Mouse (Mus musculus) testis, postnatal 14 days (tissue): ENCODE results near the gene Itk.
"Not testable (repeated sequence)": the region's sequence is repeated elsewhere in the genome, so short reads cannot be mapped to it uniquely, and the experiment has no call there.

Experiments
- DNase-seq: peaks from one replicate; pipeline ENCODE4 v3.0.0; 2021; ENCODE audit warnings: low spot score

The Itk gene

DNA sequence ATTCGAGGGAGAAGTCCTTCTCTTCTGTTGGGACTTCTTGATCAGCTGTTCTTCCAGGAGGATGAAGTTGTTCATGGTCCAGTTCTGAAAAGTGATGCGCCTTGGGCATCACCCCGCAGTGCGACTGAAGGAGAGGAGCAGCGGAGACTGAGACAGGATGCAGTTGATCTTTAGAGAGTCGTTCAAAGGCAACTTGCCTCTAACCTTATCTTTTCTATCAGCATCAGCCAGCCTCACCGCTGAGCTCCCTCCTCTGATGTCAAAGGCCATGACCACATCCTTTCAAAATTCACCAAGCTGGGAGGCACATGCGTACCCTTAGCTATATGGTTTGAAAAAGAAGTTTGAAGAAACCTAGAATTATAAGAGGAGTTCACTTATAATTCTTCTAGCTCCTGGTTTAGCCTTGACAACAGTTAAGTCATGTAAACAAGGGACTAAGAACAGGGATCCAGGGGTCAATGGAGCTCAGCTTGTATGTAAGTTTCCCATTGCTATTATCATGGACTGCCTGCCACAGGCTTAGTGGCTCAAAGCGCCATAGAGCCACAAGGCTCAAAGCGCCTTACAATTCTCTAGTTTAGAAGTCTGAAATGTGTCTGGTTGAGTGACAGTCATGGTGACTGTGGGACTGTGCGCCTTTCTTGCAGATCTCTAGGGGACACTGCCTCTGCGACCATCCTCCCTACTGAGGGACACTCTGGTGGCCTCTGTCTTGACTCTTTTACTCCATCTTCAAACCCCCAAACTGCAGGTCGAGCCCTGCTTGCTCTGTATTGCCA lies at the start of gene Itk:
TSS of gene Itk (minus strand) at position 180 of the 782 bp plus-strand sequence.
- DNase-seq, result no peak

DNA sequence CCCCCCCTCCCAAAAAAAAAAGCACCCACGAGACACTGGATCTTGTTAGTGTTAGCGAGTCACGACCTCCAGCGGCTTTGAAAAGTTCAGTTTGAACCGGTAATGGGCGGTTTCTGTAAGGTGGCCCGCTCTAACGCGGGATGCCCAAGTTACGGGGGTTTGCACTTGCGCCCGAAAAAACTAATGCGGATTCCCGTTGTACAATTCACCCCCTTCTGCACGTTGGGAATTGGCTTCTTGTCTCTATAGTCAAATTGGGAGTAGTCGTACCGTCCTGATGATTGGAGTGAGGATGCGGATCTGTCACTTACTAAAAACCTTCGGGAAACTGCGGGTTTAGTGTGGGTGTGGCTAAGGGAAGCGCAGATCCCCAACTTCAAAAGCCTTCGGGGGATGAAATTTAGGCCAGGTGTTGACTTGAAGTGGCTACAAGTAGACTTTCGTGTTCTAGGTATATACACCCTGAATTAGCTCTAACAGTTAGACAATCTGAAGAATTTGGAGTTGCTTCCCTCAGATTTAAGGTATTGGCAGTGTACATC lies 48.2 kb upstream of the Itk start:
- DNase-seq, result peak; percentile 14

DNA sequence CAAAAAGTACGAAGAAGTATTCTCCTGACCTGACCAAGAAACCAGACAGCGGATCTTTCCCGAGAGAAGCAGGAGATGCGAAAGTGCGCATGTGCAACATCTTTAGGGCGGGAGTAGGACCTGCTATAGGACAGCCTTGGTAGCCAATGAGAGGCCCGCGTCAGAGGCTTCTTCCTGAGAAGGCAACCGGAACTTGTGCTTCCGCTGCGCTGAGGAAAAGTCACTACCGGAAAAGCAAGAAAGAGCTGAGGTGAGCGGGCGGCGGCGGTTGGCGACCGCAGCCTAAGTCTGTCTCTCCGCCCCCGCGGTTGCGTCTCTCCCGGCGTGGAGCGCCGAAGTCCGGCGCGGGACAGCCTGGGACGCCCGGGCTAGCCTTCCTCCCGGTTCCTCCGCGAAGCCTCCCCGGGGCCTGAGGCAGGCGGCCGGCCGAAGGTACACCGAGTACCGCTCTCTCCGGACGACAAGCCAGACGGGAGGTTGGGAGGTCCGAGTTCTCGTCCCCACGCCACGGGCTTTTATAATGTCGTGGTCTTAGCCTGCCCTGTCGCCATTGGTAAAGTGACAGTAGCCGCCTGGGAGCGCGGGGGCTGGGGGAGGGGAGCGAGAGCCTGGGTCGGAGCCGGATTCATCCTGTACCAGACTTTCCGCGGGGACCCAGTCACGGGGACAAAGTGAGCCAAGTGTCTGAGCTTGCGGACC lies 47.6 kb upstream of the Itk start, which contains the start of gene Med7:
TSS of gene Med7 (plus strand) at position 166 of the 699 bp plus-strand sequence.
- DNase-seq, result peak; percentile 97

- DNase-seq, result no peak
Measured at GRCm38 (mm10) chr11:46435363-46435762, 46.0 kb upstream of the Itk start.

DNA sequence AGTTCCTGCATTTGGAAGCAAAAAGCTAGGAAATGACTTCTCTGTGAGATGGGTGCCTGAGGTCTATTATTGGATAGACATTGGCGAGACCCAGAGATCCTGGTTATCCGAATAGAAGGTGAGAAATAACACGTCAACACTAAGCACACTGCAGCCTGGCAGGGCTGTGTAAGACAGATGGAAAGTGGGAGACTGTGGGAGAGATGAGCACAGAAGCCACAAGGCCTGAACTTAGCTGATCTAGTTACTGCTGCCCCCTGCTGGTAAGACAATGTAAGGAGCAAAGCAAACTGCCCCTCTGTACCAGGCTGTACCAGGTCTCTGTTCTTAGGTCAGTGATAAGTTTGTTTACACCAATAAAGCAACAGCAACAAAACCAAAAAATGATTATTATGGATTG lies 41.8 kb upstream of the Itk start:
- DNase-seq, result peak; percentile 58

GRCm38 (mm10) chr11:46430123-46430522 lies 40.8 kb upstream of the Itk start:
- no peak for DNase-seq

- not testable (repeated sequence) for DNase-seq
Measured at GRCm38 (mm10) chr11:46428131-46428530, 38.8 kb upstream of the Itk start.

DNA sequence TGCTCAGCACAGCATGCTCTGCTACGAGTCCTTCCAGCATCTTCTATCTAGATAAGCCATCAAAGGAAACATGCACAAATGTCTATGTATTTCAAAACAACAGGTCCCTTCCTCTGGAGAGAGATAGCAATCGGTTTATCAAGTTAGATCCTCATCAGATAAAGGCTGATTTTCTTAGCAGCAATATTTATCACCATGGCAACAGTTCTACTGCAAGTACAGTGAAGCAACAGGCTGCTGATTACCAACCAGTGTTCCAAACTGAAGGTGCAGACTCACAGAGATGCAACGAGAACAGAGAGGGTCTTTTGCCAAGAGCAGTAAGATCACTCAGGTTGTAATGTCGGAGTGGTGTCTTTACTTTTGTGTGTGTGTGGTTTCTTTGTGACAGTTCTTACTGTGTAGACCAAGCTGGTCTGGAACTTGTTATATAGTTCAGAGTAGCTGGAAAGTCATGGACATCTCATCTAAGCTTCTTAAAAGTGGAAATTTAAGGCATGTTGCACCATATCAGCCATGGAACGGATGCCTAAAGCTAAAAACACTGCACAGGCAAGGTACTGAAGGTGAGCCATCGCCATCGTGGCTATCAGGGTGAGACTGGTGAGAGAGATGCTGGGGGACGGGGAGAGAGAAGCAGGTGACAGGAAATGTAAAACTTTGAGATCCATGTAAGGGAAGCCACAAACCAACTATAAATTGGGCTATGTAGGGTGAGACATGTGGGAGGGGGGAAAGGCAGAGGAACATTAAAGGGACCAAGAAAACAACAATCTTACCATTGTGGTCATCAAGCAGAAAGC lies 32.0 kb upstream of the Itk start:
- DNase-seq, result no peak

- DNase-seq, result no peak
Measured at GRCm38 (mm10) chr11:46418860-46419259, 29.5 kb upstream of the Itk start.

DNA sequence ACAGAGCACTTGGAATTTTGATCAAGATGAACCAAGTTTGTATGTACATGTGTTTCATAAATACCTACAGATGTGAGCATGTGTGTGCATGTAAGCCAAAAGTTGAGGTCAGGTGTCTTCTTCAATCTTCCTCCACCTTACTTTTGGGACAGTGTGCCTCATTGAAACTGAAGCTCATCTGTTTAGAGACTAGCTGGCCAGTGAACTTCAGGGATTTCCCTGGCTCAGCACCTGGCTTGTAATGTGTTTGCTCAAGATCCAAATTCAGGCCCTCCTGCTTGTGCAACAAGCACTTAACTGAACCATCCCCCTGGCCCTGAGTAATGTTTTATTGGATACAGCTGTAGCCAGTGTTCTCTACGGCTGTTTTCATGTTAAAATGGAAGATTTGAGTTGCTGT lies 29.1 kb upstream of the Itk start:
- DNase-seq, result no peak

- no peak for DNase-seq
Measured at GRCm38 (mm10) chr11:46410018-46410563, 20.8 kb upstream of the Itk start.

GRCm38 (mm10) chr11:46406721-46407120 lies 17.4 kb upstream of the Itk start:
- DNase-seq, result no peak

- DNase-seq, result no peak
Measured at GRCm38 (mm10) chr11:46404986-46405385, 15.7 kb upstream of the Itk start.

GRCm38 (mm10) chr11:46401555-46401954 lies 12.2 kb upstream of the Itk start:
- DNase-seq, result no peak

DNA sequence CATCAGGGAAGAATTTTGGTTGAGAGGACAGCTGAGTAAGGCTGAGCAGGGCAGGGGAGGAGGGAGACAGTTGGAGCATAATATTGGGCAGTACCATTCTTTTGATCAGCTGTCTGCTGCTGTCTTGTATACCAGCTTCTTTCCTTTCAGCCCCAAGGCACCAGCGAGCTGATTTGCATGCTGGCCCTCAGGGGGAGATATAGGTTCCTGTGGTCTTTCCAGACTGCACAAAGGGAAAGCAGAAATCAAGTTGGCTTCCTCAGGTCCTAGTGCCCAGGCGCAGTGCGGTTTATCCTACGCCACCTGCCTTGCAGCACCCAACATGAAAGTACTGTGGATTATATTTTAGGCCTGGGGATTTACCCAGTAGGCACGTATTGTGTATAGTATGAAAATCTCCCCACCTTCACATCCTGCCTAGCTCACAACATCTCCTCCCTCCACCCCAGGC lies 9.6 kb upstream of the Itk start:
- no peak for DNase-seq

DNA sequence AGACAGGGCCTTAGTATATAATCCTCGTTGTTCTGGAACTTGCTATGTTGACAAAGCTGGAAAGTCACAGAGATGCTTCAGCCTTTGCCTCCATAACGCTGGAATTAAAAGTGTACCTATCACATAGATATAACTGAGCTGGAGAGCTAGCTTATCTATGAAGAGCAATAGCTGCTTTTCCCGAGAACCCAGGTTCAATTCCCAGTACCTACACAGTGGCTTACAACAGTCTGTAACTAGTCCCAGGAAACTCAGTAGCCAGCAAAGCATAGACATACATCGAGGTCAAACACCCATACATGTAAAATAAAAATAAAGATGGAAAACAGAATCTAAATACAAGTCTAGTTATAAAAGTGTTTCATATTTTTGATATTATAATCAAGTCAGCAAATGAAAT lies 9.2 kb upstream of the Itk start:
- no peak for DNase-seq

GRCm38 (mm10) chr11:46397900-46398299 lies 8.6 kb upstream of the Itk start:
- no peak for DNase-seq

DNA sequence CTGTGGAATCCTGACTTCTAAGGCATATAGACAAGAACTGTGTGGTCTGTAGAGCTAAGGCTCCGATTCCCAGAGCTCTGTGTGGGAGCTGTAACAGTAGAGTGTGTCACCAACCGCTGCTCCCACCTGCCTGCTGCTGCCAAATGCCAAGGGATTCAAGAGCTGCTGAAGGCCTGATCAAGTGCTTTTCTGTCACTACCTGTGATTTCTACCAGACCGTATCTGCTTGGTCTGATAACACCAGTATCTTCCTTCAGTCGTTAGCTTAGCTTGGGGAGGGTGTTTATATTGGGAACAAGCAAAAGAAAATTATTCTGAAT lies 7.5 kb upstream of the Itk start:
- DNase-seq, result no peak

GRCm38 (mm10) chr11:46396167-46396859 lies 7.0 kb upstream of the Itk start, which contains the start of gene Fam71b:
TSS of gene Fam71b (plus strand) at chr11:46396559.
- DNase-seq, result no peak

GRCm38 (mm10) chr11:46395698-46396097 lies 6.4 kb upstream of the Itk start:
- DNase-seq, result no peak

DNA sequence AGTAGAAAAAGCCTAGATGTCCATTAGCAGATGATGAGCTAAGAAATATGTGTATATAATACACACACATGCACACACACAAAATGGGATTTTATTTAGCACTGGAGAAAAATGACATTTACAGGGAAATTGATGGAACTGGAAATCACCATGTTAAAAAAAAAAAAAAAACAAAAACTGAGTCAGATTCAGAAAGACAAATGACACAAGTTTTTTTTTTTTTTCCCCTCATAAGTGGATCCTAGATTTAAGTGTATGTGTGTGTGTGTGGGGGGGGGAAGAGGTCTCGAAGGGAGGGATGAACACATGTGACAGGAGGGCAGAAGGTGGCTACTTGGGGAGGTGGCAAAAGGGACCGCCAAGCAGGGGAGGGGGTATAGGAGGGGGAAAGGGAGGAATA lies 5.8 kb upstream of the Itk start:
- no peak for DNase-seq
